Mouse (Mus musculus) cortical plate, adult 2 months (tissue): ENCODE results near the gene Faim.

ENCODE experiments used
- CTCF ChIP-seq: fragments of 200-500 bp; IDR thresholded peaks from 2 replicates; pipeline ENCODE4 v1.5.1; 2011; ENCODE audit warnings: mild to moderate bottlenecking, control low read depth, low read length; ENCODE audit not compliant: insufficient read depth; ENCODE audit errors: extremely low read depth
- POLR2A ChIP-seq: fragments of 200-500 bp; IDR thresholded peaks from 2 replicates; pipeline ENCODE4 v1.6.1; 2011; ENCODE audit warnings: mild to moderate bottlenecking, low read length, control low read depth; ENCODE audit not compliant: insufficient read depth; ENCODE audit errors: extremely low read depth

DNA sequence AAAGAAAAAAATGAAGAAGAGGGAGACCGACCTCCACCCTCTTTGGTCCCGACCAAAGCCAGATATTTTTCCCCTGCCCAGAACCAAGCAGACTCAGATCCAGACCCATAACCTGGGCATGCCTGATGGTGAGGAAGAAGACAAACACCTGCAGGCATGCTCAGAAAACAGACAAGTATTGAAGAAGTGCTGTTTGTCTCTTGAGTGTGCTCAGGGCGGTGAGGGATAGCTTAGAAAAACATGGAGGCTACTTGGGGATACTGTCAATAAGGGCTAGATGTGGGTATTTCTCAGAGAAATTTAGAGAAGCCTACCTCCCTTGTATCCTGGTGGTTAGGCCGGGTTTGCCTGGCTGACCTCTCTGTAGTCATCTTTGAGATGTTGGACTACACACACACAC lies 32.9 kb upstream of the Faim start:
- TF ChIP-seq CTCF = no peak
- TF ChIP-seq POLR2A = no peak
